Mouse (Mus musculus) megakaryocyte, embryonic 14.5 days (primary cell): ENCODE measurements around the gene Cygb.

Experiments used
- FLI1 ChIP-seq: IDR thresholded peaks from 2 replicates; pipeline ENCODE4 v1.6.1; 2012; ENCODE audit warnings: low read length, inconsistent platforms, mixed read lengths
- GATA1 ChIP-seq: IDR thresholded peaks from 3 replicates; pipeline ENCODE4 v1.6.1; 2012; ENCODE audit warnings: mixed read lengths, low read length, inconsistent platforms, borderline replicate concordance

DNA sequence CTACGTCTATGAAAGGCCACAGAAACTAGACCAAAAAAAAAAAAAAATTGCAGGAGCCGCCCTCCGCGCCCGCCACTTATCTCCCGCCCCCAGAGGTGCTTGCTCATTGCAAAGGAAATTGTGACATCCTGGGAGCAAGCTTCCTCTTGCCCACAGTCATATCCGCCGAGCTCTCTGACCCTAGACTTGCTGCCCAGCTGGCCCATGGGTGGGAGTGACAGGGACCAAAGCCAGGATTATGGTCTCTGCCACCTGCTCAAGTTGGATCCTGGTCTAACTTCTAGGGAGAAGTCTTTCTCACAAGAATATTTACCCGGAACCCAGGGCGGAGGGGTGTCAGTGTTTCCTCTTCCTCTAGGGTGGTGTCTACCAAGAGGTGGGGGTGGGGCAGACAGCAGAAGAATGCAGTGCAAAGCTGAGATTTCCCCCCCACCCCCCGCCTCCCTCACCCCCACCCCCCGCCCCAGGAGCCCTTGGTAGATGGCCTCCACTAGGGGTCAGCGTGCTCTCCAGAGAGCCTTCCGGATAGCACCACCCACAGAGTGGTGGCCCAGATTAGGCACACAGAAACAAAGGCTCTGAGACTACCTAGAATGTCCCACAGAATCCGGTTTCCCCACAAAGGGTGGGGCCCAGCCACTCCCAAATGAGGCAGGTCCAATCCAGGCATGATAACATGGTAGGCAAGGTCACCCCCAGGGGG lies 38.2 kb downstream of the Cygb start:
- TF ChIP-seq GATA1 = peak; percentile 74; the same call in 2 of the 3 replicates
- peak; percentile 78 for TF ChIP-seq FLI1
